Mouse (Mus musculus): Measurements from ENCODE around the gene Cd5. TPM values are rescaled to one million over a fixed set of nuclear protein-coding genes. Genes with fewer than 3 reads are reported as not detected.

The Cd5 gene
- polyA plus RNA-seq, 1 experiment from 2014 or later, result 0.29 TPM

- Histone ChIP-seq H3K4me1 (ENCODE audit: control insufficient read depth, insufficient read depth, low read length) (peaks cover 13% of the 10 kb centered on the region), H3K4me2 (ENCODE audit: low read length) (no peak overlapping the region), H3K36me3 (ENCODE audit: control insufficient read depth, insufficient read depth, low read length) (peaks cover 39% of the 10 kb centered on the region), H3K9me3 (replicated peaks; ENCODE audit: control insufficient read depth, low read length) (no peaks in the 10 kb centered on the region), H3K27ac (ENCODE audit: low read depth, low read length) (peak overlapping the region; percentile 45; the same call in 1 of the 2 replicates), H3K9ac (ENCODE audit: low read length) (no peak overlapping the region), H3K27me3 (replicated peaks; ENCODE audit: control insufficient read depth, insufficient read depth, low read length) (no peaks in the 10 kb centered on the region), H3K4me3 (ENCODE audit: low read depth, low read length) (no peak overlapping the region)
- WGBS, result 28% methylated on average over 4 of the region's 4 CpGs
- peak; percentile 58 for ATAC-seq
- peak; percentile 86 for DNase-seq (ENCODE audit: low spot score)
Observed at GRCm38 (mm10) chr19:10714682-10715475, 23.9 kb downstream of the Cd5 start.

DNA sequence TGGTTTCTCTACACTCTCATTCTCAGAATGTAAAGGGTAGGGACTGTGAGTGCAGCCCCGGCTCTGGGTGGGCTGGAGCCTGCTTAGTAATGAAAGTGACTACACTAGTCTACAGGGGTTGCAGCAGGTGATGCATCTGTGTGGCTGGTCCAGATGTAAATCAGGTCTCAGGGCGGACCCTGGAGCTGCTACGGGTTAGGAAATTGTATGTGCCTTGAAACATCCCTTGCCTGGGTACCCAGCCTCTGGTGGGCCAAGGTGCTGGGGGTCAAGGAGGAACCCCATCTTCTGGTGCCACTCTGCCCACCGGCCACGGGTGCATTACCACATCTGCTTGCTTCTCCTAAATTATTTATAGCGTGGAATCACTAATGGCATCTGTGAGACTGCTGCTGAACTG, 24.6 kb downstream of the Cd5 start:
- H3K9me3 ChIP-seq (replicated peaks; ENCODE audit: control insufficient read depth, low read length), result no peaks in the 10 kb centered on the region
- H3K9ac ChIP-seq (ENCODE audit: low read length), result no peak overlapping the region

GRCm38 (mm10) chr19:10713551-10713950, 25.3 kb downstream of the Cd5 start:
- Histone ChIP-seq H3K4me2 (ENCODE audit: low read length) (no peak overlapping the region), H3K4me3 (ENCODE audit: low read depth, low read length) (no peak overlapping the region), H3K27me3 (replicated peaks; ENCODE audit: control insufficient read depth, insufficient read depth, low read length) (no peaks in the 10 kb centered on the region), H3K36me3 (ENCODE audit: control insufficient read depth, insufficient read depth, low read length) (peaks cover 41% of the 10 kb centered on the region), H3K4me1 (ENCODE audit: control insufficient read depth, insufficient read depth, low read length) (peaks cover 17% of the 10 kb centered on the region), H3K9me3 (replicated peaks; ENCODE audit: control insufficient read depth, low read length) (no peaks in the 10 kb centered on the region), H3K27ac (ENCODE audit: low read depth, low read length) (no peak overlapping the region), H3K9ac (ENCODE audit: low read length) (no peak overlapping the region)
- WGBS, result 94% methylated on average over 10 of the region's 10 CpGs
- DNase-seq (ENCODE audit: low spot score), result no peak
- no peak for ATAC-seq

More for the DNA sequence above, 24.6 kb downstream of the Cd5 start:
- peaks cover 39% of the 10 kb centered on the region for H3K36me3 ChIP-seq (ENCODE audit: control insufficient read depth, insufficient read depth, low read length)
- DNase-seq (ENCODE audit: low spot score), result no peak
- ATAC-seq, result no peak
- H3K4me3 ChIP-seq (ENCODE audit: low read depth, low read length), result no peak overlapping the region
- H3K4me1 ChIP-seq (ENCODE audit: control insufficient read depth, insufficient read depth, low read length), result peaks cover 15% of the 10 kb centered on the region
- no peaks in the 10 kb centered on the region for H3K27me3 ChIP-seq (replicated peaks; ENCODE audit: control insufficient read depth, insufficient read depth, low read length)
- H3K4me2 ChIP-seq (ENCODE audit: low read length), result no peak overlapping the region
- peak overlapping the region; percentile 45; the same call in 1 of the 2 replicates for H3K27ac ChIP-seq (ENCODE audit: low read depth, low read length)
- 82% methylated on average over 6 of the region's 6 CpGs for WGBS

GRCm38 (mm10) chr19:10712646-10713045, 26.2 kb downstream of the Cd5 start:
- ATAC-seq (no peak), DNase-seq (ENCODE audit: low spot score) (no peak)
- H3K9me3 ChIP-seq (replicated peaks; ENCODE audit: control insufficient read depth, low read length), result no peaks in the 10 kb centered on the region
- peaks cover 17% of the 10 kb centered on the region for H3K4me1 ChIP-seq (ENCODE audit: control insufficient read depth, insufficient read depth, low read length)
- no peak overlapping the region for H3K27ac ChIP-seq (ENCODE audit: low read depth, low read length)
- 95% methylated on average over 12 of the region's 12 CpGs for whole genome bisulfite sequencing
- no peak overlapping the region for H3K4me3 ChIP-seq (ENCODE audit: low read depth, low read length)
- H3K9ac ChIP-seq (ENCODE audit: low read length), result no peak overlapping the region
- H3K4me2 ChIP-seq (ENCODE audit: low read length), result no peak overlapping the region
- no peaks in the 10 kb centered on the region for H3K27me3 ChIP-seq (replicated peaks; ENCODE audit: control insufficient read depth, insufficient read depth, low read length)
- H3K36me3 ChIP-seq (ENCODE audit: control insufficient read depth, insufficient read depth, low read length), result peaks cover 49% of the 10 kb centered on the region

GRCm38 (mm10) chr19:10712194-10712593, 26.6 kb downstream of the Cd5 start:
- 97% methylated on average over 7 of the region's 7 CpGs for WGBS
- DNase-seq (ENCODE audit: low spot score), result no peak
- no peaks in the 10 kb centered on the region for H3K9me3 ChIP-seq (replicated peaks; ENCODE audit: control insufficient read depth, low read length)
- no peak overlapping the region for H3K4me3 ChIP-seq (ENCODE audit: low read depth, low read length)
- H3K4me1 ChIP-seq (ENCODE audit: control insufficient read depth, insufficient read depth, low read length), result peaks cover 17% of the 10 kb centered on the region
- no peak overlapping the region for H3K4me2 ChIP-seq (ENCODE audit: low read length)
- no peaks in the 10 kb centered on the region for H3K27me3 ChIP-seq (replicated peaks; ENCODE audit: control insufficient read depth, insufficient read depth, low read length)
- H3K9ac ChIP-seq (ENCODE audit: low read length), result no peak overlapping the region
- peaks cover 54% of the 10 kb centered on the region for H3K36me3 ChIP-seq (ENCODE audit: control insufficient read depth, insufficient read depth, low read length)
- H3K27ac ChIP-seq (ENCODE audit: low read depth, low read length), result no peak overlapping the region
- ATAC-seq, result no peak

- Histone ChIP-seq H3K27ac (ENCODE audit: low read depth, low read length) (peak overlapping the region; percentile 97), H3K9ac (ENCODE audit: low read length) (no peak overlapping the region; the same call in 1 of the 2 replicates), H3K4me2 (ENCODE audit: low read length) (no peak overlapping the region), H3K4me3 (ENCODE audit: low read depth, low read length) (no peak overlapping the region), H3K4me1 (ENCODE audit: control insufficient read depth, insufficient read depth, low read length) (peaks cover 17% of the 10 kb centered on the region), H3K9me3 (replicated peaks; ENCODE audit: control insufficient read depth, low read length) (no peaks in the 10 kb centered on the region), H3K36me3 (ENCODE audit: control insufficient read depth, insufficient read depth, low read length) (peaks cover 63% of the 10 kb centered on the region), H3K27me3 (replicated peaks; ENCODE audit: control insufficient read depth, insufficient read depth, low read length) (no peaks in the 10 kb centered on the region)
- WGBS, result 88% methylated on average over 4 of the region's 4 CpGs
- ATAC-seq (no peak), DNase-seq (ENCODE audit: low spot score) (no peak)
Observed at GRCm38 (mm10) chr19:10710751-10711150, 28.1 kb downstream of the Cd5 start.

DNA sequence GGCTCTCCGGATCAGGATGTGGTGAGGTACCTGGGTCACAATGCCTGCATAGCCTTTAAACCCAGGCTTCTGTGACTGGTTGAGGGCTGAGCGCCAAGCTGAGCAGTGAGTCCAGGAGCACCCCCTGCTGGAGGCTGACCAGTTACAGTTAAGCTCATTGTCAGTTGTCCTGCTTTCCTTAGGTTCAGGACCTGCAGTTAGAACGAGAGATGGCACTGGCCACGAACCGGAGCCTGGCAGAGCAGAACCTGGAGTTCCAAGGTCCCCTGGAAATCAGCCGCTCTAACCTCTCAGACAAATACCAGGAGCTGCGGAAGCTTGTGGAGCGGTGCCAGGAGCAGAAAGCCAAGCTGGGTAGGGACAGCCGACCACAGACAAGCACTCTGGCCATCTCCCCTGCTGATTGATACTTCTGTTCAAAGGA, 28.7 kb downstream of the Cd5 start:
- Histone ChIP-seq H3K27me3 (replicated peaks; ENCODE audit: control insufficient read depth, insufficient read depth, low read length) (no peaks in the 10 kb centered on the region), H3K9ac (ENCODE audit: low read length) (peak overlapping the region; percentile 30; the same call in 1 of the 2 replicates), H3K9me3 (replicated peaks; ENCODE audit: control insufficient read depth, low read length) (no peaks in the 10 kb centered on the region), H3K4me1 (ENCODE audit: control insufficient read depth, insufficient read depth, low read length) (peaks cover 17% of the 10 kb centered on the region), H3K4me3 (ENCODE audit: low read depth, low read length) (no peak overlapping the region), H3K36me3 (ENCODE audit: control insufficient read depth, insufficient read depth, low read length) (peaks cover 63% of the 10 kb centered on the region), H3K27ac (ENCODE audit: low read depth, low read length) (peak overlapping the region; percentile 97), H3K4me2 (ENCODE audit: low read length) (peak overlapping the region; percentile 21; the same call in 1 of the 2 replicates)
- peak; percentile 49 for ATAC-seq
- WGBS, result 56% methylated on average over 9 of the region's 9 CpGs
- peak; percentile 75 for DNase-seq (ENCODE audit: low spot score)

DNA sequence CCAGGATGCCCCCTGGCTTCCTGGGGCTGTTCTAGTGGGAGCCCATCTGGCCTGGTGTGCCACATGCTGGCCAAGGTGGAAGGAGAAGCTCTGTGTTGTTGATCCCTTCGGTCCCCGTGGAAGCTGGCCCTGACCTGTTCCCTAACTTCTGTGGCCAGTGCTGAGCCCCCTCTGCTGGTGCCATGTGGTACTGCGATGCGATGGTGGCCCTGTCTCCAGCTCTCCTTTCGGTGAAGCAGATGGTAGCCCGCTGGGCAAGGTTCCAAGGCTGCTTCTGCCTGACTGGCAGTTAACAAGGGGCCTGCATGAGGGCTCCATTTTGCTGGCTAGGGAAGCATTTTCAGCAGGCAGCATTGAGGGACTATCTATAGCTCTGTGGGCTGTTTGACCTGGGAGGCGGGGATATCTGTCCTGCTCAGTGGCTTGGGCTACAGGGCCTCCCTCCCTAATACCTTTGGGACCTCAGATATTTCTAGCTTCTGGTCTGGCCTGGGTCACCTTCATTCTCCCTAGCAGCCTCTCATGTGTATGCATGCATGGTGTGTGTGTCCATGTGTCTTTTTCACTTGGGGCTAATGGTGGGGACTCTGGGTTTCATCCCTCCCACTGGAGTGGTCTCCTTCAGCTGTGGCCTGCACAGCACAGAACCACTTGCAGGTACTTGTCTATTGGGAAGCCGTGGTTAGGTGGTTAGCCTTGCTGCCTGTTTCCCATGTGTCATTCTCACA, 29.3 kb downstream of the Cd5 start:
- peak; percentile 99 for DNase-seq (ENCODE audit: low spot score)
- Histone ChIP-seq H3K36me3 (ENCODE audit: control insufficient read depth, insufficient read depth, low read length) (peaks cover 63% of the 10 kb centered on the region), H3K27me3 (replicated peaks; ENCODE audit: control insufficient read depth, insufficient read depth, low read length) (no peaks in the 10 kb centered on the region), H3K9me3 (replicated peaks; ENCODE audit: control insufficient read depth, low read length) (no peaks in the 10 kb centered on the region), H3K27ac (ENCODE audit: low read depth, low read length) (peak overlapping the region; percentile 97), H3K4me3 (ENCODE audit: low read depth, low read length) (no peak overlapping the region), H3K4me2 (ENCODE audit: low read length) (peak overlapping the region; percentile 21; the same call in 1 of the 2 replicates), H3K9ac (ENCODE audit: low read length) (peak overlapping the region; percentile 35; the same call in 1 of the 2 replicates), H3K4me1 (ENCODE audit: control insufficient read depth, insufficient read depth, low read length) (peaks cover 17% of the 10 kb centered on the region)
- ATAC-seq, result peak; percentile 93
- WGBS, result 13% methylated on average over 8 of the region's 8 CpGs

Data from forebrain, embryonic 14.5 days (tissue).